Mouse (Mus musculus): Measurements from ENCODE around the gene Ccn6. TPM values are rescaled to one million over a fixed set of nuclear protein-coding genes. Genes with fewer than 3 reads are reported as not detected.
"Not testable (repeated sequence)": the region's sequence is repeated elsewhere in the genome, so short reads cannot be mapped to it uniquely, and the experiment has no call there.

The Ccn6 gene
- total RNA-seq (2021): not detected
- long read RNA-seq, experiment 1: 0 reads
- long read RNA-seq, experiment 2, partial matches to known transcripts: 0 of 1 reads
- long read RNA-seq, experiment 2, other reads (novel, unspliced or antisense): 1 of 1 reads

- intact Hi-C loops (cut with DNase I): no loop called here
These were observed at the start of gene Ccn6 for GRCm38 (mm10) chr10:39163694-39164093. Gene Ccn6 (minus strand): TSS chr10:39163794.

GRCm38 (mm10) chr10:39210031-39210430 is 46.4 kb upstream of the Ccn6 start:
- intact Hi-C loops (cut with DNase I): no loop called here
- DNase-seq: no peak

More at GRCm38 (mm10) chr10:39163694-39164093, at the start of gene Ccn6:
- no peak for DNase-seq

GRCm38 (mm10) chr10:39209161-39210025 is 45.8 kb upstream of the Ccn6 start:
- peak; percentile 24 to 38 for DNase-seq
- intact Hi-C loops (cut with DNase I): no loop called here

GRCm38 (mm10) chr10:39208712-39209111 is 45.1 kb upstream of the Ccn6 start:
- DNase-seq: no peak
- intact Hi-C loops (cut with DNase I): no loop called here

GRCm38 (mm10) chr10:39207310-39207855 is 43.8 kb upstream of the Ccn6 start:
- no peak for DNase-seq

GRCm38 (mm10) chr10:39202490-39202889 is 38.9 kb upstream of the Ccn6 start:
- no peak for DNase-seq
- intact Hi-C loops (cut with DNase I): no loop called here

More at GRCm38 (mm10) chr10:39207310-39207855, 43.8 kb upstream of the Ccn6 start:
- intact Hi-C loops (cut with DNase I): no loop called here

GRCm38 (mm10) chr10:39198216-39198615 is 34.6 kb upstream of the Ccn6 start:
- DNase-seq; intact Hi-C loops (cut with DNase I): not testable (repeated sequence)

- intact Hi-C loops (cut with DNase I): no loop called here
- DNase-seq: no peak
These were observed 29.1 kb upstream of the Ccn6 start for GRCm38 (mm10) chr10:39192673-39193072.

- no peak for DNase-seq
- intact Hi-C loops (cut with DNase I): no loop called here
These were observed 21.9 kb upstream of the Ccn6 start for GRCm38 (mm10) chr10:39185545-39185906.

GRCm38 (mm10) chr10:39184864-39185544 is 21.4 kb upstream of the Ccn6 start:
- no peak for DNase-seq
- intact Hi-C loops (cut with DNase I): loop anchor here (5.0 kb wide), 1 partner anchor 47 kb away; no protein-coding TSS in a partner anchor

GRCm38 (mm10) chr10:39176981-39177380 is 13.4 kb upstream of the Ccn6 start:
- DNase-seq: no peak
- intact Hi-C loops (cut with DNase I): loop anchor here (10.0 kb wide), 1 partner anchor 188 kb away; the partner anchor contains the start of gene Fyn

- DNase-seq: peak in 1 of 2 experiments; percentile 32
- intact Hi-C loops (cut with DNase I): loop anchor here (10.0 kb wide), 1 partner anchor 192 kb away; the partner anchor contains the start of gene Fyn
These were observed 9.5 kb upstream of the Ccn6 start for GRCm38 (mm10) chr10:39173077-39173476.

- intact Hi-C loops (cut with DNase I): loop anchor here (10.0 kb wide), 1 partner anchor 192 kb away; the partner anchor contains the start of gene Fyn
- no peak for DNase-seq
These were observed 8.9 kb upstream of the Ccn6 start for GRCm38 (mm10) chr10:39172540-39172931.

- intact Hi-C loops (cut with DNase I): loop anchor here (1.0 to 10.0 kb wide), 2 partner anchors 193 to 348 kb away; partner anchors contain the start of gene Fyn
- peak; percentile 74 to 89 for DNase-seq
These were observed 8.3 kb upstream of the Ccn6 start for GRCm38 (mm10) chr10:39171603-39172539.

GRCm38 (mm10) chr10:39171134-39171533 is 7.5 kb upstream of the Ccn6 start:
- intact Hi-C loops (cut with DNase I): loop anchor here (1.0 to 10.0 kb wide), 2 partner anchors 194 to 349 kb away; partner anchors contain the start of gene Fyn
- DNase-seq: peak; percentile 88

- intact Hi-C loops (cut with DNase I): loop anchor here (1.0 to 10.0 kb wide), 2 partner anchors 194 to 350 kb away; partner anchors contain the start of gene Fyn
- DNase-seq: no peak
These were observed 7.1 kb upstream of the Ccn6 start for GRCm38 (mm10) chr10:39170706-39171105.

- peak; percentile 55 to 62 for DNase-seq
- intact Hi-C loops (cut with DNase I): loop anchor here (10.0 kb wide), 1 partner anchor 195 kb away; the partner anchor contains the start of gene Fyn
These were observed 6.6 kb upstream of the Ccn6 start for GRCm38 (mm10) chr10:39170181-39170580.

GRCm38 (mm10) chr10:39169642-39170041 is 6.0 kb upstream of the Ccn6 start:
- intact Hi-C loops (cut with DNase I): loop anchor here (10.0 kb wide), 1 partner anchor 195 kb away; the partner anchor contains the start of gene Fyn

GRCm38 (mm10) chr10:39167611-39168010 is 4.0 kb upstream of the Ccn6 start:
- no peak for DNase-seq
- intact Hi-C loops (cut with DNase I): no loop called here

More at GRCm38 (mm10) chr10:39169642-39170041, 6.0 kb upstream of the Ccn6 start:
- DNase-seq: no peak
